Mouse (Mus musculus): ENCODE results near the gene Lclat1. TPM values are rescaled to one million over a fixed set of nuclear protein-coding genes. Genes with fewer than 3 reads are reported as not detected.
A peak's percentile ranks its signal among the peaks of the same experiment; 100 is the strongest.

Lclat1 gene
- total RNA-seq (2015) (25.8 and 29.4 TPM in 2 replicates), total RNA-seq (2017) (8.8 and 10.0 TPM in 2 replicates)

DNA sequence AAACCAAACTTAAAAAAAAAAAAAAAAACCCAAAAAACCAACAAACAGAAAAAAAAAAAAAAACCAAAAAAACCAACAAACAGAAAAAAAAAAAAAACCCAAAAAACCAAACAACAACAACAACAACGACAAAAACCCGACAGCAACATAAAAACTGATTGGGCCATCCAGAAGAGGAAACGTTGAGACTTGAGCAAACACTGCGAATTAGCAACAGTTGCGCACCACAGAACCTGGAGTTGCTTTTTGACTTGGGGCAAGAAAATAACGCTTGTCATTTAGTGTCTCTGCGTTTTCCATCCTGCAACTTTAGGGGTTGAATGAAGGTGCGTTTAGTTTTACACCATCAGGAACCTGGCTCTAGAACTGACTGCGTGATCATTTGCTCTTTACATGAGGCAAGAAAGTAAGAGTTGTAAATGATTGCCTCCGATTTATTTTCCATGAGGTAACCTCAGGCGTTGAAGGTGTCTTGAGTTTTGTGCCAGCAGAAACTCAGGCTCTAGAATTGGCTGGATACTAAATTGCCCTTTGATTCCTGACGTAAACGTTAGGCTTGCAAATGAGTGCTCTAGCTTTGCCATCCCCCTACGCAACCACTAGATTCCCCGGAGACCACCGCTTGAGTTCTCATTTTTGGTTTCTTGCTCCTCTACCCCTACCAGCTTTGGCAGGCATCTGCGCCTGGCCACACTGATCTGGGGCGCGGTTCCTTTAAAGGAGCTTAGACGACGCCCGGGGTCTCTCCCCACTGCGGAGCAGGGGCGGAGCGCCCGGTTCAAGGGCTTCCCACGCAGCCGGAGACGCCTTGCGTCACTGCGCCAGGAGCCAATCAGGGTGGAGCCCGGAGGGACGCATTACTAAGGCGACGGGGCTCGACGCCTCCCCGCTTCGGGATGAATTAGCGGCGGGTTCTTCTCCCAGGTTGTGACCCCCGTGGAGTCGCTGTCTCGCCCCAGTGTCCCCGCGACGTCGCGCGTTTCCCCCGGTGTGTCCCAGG, at the start of gene Lclat1:
TSS of gene Lclat1 (plus strand) at position 828 of the 1,000 bp plus-strand sequence.
- peak; percentile 98 for ATAC-seq (replicated peaks; ENCODE audit: poor library complexity)

DNA sequence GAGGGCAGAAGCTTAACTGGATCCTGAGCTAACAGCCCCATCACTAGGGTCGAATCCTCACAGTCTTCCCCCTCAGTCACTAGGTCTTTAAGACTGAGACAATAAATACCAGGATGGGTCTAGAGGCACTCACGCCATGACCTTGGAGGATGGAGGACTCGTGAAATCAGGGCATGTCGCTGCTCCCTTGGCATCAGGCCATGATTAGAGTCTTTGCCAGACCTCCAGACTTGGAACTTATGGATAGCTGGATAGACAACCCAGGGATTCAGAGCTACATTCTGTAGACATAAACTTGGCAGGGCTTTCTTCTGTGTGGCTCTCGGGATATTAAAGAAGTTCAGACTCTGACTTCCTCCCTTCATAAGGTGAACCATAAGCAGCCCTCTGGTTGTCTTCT, 49.5 kb upstream of the Lclat1 start:
- no peak for ATAC-seq (replicated peaks; ENCODE audit: poor library complexity)

DNA sequence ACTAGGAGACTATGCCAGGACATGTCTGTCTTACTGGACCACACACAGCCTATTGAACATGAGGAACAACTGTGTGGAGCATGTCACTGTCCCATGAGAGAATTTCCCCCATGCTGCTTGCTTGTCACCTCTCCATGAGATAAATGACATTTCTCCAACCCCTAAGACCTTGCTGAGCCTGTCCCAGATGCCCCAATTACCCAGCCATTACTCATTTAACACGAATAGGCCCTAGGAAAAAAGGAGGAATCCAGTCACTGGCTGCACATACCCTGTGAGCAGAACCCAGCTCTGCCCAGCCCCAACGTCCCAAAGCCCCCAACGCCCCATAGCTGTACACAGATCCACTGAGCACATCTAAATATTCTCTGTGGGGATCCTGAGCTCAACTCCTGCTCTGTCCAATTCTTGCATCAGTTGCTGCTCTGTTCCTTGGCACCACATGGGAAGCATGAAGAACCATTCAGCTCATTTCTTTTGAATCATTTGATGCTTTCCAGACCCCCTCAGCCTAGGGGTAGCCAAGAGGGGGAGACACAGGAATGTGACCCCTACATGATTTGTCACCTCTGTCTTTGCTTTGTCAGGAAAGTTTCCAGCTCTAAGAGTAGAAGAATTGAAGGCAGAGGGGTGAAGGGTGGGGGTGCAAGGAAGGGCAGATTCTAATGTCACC, 47.4 kb upstream of the Lclat1 start:
- no peak for ATAC-seq (replicated peaks; ENCODE audit: poor library complexity)

DNA sequence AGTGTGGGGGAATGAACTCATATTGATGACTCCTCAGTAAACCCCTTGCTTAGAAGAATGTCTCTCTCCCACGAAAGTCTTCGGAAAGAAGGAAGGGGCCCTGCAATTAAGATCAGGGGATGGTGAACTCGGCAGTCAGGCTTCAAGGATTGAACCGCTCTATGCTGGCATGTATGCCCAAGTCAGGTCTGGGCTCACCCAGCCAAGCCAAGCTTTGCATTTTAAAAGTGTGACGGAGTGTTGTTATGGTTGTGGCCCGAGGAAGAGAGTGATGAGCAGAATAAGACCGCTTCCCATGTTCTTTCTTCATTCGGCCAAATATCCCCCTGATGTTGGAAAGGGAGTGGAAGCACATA, 46.9 kb upstream of the Lclat1 start:
- ATAC-seq (replicated peaks; ENCODE audit: poor library complexity) = no peak

DNA sequence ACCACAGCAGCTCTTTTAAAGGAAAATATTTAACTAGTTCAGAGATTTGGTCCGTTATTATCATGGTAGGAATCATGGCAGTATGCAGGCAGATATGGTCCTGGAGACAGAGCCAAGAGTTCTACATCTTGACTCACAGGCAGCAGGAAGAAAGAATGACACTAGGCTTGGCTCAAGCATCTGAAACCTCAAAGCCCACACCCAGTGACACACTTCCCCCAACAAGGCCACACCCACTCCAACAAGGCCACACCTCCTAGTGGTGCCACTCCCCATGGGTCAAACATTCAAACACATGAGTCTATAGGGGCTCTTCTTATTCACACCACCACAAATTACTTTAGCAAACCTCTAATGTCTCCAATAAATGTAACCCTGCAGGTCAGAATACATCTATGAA, 45.1 kb upstream of the Lclat1 start:
- no peak for ATAC-seq (replicated peaks; ENCODE audit: poor library complexity)

DNA sequence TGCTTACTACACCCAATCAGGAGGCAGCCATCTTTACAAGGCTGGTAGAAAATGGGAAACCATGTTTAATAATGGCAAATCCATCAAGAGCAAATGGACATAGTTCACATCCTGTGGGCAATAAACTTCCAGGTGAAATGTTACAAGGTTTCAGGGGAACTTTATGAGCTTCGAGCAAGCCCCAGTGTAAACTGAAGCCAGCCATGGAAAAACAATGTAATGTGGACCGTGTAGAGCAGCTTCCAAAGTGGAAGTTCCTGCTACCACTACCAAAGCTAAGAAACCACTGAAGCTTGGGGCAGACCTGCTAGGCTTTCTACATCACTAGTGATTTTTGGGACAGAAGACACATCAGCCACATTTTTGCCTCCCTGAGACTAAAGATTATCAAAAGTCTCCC, 44.5 kb upstream of the Lclat1 start:
- ATAC-seq (replicated peaks; ENCODE audit: poor library complexity) = no peak

DNA sequence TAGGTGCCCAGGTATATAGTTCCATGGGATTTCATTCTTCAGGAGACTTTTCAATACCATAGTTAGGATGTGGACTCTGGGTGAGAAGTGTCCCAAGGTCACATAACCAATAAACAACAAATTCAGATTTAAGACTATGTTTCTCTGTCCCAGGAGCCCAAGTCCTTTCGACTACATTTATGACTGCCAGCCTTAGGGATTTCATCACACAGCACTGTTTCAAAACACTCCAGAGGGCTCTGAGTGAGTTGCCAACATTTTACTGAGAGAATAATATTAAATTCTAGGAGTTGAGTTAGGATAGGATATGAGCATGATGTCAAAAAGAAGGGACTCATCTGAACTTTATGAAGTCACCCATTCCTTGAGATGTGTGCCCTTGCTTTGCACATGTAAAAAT, 44.0 kb upstream of the Lclat1 start:
- no peak for ATAC-seq (replicated peaks; ENCODE audit: poor library complexity)

DNA sequence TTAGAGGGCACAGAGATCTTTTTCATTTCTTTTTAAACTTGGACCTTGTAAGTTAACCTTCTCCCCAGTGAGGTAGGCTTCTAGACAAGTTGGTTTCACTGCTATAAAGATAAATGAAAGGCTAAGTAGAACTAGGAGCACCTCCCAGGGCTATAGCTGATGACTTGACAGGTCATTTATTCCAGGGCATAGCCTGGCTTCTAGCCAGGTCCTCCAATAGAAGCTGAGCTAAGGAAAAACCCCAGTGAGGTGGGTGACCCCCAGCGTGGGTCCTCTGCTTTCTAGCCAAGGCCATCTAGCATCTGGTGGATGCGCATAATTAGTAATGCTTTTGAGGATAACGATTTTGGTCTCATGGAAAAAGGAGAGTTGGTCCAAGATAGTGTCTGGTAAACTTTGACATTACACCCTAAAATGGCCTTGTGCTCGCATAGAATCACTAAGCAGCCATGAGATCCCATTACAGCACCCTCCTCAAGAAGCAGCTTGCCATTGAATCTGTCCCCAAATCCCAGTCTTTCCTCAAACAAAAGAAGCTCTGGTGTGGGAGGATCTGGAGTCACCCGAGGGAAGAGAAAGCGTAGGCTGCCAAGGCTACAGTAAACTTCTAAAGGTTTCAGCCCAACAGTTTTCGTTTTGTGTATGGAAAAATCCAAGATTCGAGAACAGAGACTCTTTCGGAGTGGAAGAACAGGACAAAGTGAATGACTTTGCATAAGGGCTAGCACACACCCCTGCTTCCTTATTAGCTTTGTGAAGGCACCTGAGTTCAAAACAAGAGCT, 41.2 kb upstream of the Lclat1 start:
- ATAC-seq (replicated peaks; ENCODE audit: poor library complexity) = 0 out of 2 replicates have a peak, but pooled peaks have one; percentile 23

DNA sequence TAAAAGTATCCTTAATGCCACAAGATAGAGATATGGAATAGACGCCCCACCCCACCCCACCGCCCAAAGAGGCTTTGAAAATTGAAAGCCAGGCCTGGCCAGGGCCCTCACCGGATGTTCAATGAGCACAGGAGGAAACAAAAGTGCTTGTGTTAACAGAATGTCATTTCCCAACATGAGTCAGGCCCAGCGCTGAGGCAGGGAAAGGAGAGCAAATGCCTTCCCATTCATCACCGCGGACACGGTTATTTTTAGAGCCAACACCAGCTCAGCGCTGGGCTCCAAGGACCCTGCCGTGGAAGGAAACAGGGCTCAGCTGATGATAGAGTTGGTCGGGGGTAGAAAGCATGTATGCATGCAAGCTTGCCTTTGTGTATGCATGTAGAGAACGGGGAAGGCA, 40.4 kb upstream of the Lclat1 start:
- ATAC-seq (replicated peaks; ENCODE audit: poor library complexity) = 0 out of 2 replicates have a peak, but pooled peaks have one; percentile 46

DNA sequence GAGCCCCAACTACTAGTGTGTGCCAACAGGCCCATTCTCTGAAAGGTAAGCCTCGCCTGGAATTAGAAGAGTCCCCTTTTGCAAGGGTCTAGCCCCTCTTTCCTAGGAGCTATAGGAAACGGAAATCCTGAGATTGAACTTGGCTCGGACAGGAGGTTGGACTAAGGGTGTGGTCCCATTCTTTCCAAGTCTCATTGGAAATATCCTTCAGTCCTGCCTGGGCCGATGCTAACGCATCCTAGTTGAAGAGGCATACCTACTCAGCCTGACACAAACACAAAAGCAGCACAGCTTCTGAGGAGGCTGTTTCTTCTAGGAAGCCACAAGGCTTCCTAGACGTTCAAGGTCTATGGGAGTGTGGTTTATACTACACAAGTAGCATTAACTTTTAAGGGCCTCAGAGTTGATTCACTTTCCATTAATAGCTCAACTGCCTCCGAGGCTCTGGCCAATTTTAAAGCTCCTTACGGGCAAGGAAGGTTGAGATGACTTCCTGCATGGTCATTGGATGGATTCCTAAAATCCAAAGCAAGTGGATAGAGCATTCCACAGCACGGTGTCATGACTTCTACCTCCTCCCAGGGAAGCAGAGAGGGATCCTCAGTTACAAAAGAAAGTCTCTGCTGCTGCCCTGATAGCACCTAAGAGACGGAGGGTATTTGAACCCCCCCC, 39.3 kb upstream of the Lclat1 start:
- ATAC-seq (replicated peaks; ENCODE audit: poor library complexity) = no peak

DNA sequence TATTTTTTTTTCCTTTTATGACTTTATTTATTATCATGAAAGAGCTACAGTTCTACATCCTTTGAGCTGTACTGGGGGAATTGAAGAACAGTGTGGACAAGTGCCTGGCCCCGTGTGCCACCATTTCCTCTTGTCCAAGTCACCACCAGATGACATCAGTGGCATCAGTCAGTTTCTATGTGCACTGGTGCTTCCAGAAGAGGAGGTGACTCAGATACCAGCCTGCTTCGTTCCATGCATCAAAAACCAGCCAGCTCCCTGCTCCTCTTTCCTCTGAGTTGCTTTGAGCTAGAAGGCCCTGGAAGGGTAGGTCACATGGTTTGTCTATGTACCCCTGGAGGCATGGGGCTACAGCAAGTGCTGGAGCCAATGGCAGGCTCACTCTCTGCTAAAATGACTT, 37.3 kb upstream of the Lclat1 start:
- ATAC-seq (replicated peaks; ENCODE audit: poor library complexity) = no peak

DNA sequence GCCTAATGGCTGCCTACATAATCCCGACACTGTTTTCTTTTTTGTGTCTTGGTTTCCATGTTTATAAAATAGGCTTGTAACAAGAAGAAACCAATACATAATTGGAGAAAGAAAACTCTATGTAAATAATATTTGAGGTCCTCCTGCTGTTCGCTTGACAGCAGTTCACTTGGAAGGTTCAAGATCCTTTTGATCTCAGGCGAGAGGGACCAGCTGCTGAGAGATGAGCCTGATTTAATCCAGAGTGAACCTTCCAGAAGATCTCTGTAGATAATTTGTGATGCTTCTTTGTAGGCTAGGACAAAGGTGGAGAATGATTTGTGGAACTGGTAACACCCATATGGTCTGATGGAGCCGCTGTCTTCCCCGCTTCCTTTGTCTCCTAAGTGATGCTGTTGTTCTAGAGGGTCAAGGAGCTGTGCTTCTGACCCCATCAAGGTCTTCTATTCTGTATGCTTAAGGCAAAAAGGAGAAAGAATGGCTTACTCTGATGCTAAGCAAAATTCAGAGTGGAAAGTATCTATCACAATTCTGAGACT, 36.0 kb upstream of the Lclat1 start:
- no peak for ATAC-seq (replicated peaks; ENCODE audit: poor library complexity)

DNA sequence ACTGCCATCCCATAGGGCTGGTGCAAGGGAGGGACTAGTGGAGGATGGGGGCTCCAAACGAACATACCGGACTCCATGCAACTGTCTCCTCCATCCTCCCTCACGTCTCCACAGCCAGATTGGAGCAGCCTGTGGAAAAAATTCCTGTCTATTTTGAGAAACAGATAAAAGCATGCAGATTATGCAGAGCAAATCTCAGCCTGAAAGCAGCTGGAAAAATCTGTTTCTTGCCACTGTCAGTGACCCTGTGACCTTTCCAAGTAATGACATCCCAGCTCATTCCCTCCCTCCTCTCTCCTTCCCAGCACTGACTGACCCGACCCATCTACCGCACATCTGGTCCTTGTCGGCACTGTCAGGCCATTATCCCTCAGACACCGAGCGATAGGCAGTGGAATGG, 35.5 kb upstream of the Lclat1 start:
- no peak for ATAC-seq (replicated peaks; ENCODE audit: poor library complexity)

DNA sequence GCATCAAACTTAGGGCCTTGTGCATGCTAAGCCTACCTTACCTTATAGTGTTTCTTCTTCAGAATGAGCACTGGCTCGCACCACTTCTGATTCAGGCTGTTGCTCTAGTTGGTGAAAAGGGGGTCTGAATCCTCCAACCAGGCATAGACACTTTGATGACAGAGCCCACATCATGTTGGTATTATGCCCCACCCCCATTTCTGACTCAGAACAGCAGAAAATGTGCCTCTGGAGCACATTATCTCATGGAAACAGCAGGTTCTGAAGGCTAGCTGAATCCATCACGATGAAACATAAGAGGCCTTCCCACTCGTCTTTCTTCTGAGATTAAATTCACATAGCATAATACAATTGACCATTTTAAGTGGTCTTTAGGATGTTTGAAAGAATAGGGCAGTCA, 33.2 kb upstream of the Lclat1 start:
- no peak for ATAC-seq (replicated peaks; ENCODE audit: poor library complexity)

DNA sequence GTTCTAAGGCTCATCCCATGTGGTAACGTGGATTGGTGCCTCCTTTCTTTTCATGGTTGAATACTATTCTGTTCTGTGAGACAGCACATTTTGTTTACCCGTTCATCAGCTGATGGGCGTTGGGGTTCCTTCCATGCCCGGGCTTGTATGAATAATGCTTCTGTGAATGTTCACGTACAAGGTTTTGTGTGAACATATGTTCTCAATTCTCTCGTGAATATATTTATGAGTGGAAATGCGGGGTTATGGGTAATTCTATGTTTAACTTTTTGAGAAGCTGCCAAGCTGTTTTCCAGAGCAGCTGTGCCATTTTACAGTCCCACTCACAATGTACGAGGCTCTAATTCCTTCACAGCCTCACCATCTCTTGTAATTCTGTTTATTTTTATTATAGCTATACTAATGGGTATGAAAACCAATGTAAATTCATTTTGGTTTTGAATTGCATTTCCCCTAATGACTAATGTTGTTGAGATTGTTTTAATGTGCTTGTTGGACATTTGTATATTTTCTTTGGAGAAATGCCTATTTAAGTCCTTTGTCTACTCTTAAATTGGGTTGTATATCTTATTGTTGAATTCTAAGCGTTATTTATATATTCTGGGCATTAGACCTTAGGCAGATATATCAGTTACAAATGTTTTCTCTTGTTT, 32.4 kb upstream of the Lclat1 start:
- no peak for ATAC-seq (replicated peaks; ENCODE audit: poor library complexity)

DNA sequence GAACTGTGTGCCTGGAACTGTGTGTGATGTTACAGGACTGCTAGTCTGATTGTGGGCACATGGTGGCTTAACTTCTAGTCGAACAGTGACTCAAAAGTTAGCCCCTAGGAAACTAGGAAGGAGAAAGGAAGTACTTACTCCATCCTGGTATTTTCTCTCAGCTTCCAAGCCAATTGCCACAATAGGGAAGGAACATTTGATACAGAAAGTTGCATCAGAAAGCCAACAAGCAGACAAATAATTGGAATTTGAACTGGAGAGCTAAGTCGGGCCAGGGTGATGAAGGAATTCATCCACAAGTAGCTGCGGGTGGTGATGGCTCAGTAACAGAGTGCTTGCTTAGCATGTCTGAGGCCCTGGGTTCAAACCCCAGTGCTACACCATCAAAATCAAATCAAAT, 30.1 kb upstream of the Lclat1 start:
- ATAC-seq (replicated peaks; ENCODE audit: poor library complexity) = no peak

DNA sequence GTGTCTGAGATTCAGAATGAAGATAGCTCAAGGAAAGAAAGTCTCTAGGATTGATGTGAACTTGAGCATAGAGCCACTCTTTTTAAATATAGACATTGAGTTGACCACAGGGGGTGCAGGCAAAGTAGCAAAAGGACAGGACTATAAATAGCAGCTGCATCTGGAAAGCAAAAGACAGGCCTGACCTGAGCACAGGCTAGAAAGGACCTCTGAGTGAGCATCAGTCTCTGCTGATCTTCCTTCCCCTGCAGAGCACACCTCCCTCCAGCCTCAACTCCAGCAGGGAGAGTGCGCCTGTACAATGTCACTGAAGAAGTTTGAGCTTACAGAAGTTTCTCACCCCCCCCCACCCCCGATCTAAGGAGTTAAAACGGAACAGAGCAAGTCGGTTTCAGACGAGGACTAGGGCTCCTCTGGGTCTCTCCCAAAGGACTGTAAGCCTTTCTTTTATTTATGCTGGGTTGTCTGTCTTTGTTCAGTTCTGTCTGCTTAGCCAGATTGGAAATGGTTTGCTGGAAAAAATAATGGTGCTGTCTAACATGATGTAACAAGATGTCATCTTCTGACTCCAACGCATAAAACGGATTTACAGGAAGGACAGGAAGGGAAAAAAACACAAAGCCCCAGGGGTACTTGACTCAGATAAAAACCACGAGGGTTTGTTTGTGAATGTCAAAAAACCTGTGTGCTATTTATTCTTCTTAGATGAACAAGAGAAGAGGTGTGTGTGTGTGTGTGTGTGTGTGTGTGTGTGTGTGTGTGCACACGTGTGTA, 26.2 kb upstream of the Lclat1 start:
- no peak for ATAC-seq (replicated peaks; ENCODE audit: poor library complexity)

DNA sequence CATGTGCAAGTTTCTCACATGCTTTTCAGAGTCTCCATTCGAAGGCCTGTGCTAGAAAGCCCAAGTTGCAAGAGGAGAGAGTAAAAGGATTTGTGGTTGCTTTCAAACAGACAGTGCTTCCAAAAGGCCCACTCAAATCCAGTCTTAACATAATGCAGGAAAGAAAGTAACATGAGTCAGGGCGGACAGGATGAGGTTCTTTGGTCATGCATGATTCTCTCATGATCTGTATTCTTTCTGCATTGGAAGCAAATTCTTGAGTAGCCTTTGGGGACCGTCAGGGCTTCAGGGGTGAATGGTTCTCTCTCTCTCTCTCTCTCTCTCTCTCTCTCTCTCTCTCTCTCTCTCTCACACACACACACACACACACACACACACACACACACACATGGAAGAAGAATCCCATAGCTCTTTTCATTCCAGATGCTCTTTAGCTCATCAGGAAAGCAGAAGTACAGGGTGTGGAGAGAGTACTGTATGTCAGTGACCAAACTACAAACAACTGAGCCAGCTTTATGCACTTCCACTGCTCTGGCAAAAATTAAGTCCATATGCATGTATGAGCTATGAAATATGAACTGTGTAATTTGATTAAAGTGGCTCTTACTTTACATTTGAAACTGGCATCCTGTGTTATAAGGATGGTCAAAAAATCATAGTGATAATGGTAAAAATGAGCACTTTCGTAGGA, 25.1 kb upstream of the Lclat1 start:
- ATAC-seq (replicated peaks; ENCODE audit: poor library complexity) = no peak

Data from megakaryocyte progenitor cell, adult 5-6 weeks (primary cell).